Mouse (Mus musculus): ENCODE measurements at regions not wholly inside any gene's neighbourhood (a gene's known extent, or its start where the extent isn't known, plus 50 kb on each side); places are given as distances from the start of the nearest gene placed in this dataset.

- DNase-seq = no peak
These were observed 180.0 kb upstream of the Gli3 start for GRCm38 (mm10) chr13:15283065-15283464.

DNA sequence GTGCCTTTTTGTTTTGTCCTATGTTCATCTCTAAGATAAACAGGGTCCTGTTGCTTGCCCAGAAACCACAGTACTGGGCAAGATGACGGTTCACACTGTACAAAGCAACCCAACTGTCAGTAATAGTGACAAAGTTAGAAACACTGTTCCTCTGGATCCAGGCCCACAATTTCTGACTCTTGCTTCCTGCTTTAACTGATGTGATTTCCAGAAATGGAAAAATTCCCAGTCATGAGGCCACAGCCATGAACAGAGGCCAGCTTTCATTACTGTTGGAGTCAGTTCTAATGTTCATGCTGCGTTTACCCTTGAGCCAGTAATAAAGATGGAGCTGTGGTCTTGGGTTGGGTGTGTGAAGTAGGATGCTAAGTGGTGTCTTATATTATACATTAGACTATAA lies 164.6 kb upstream of the Gli3 start:
- DNase-seq = no peak

- no peak for DNase-seq
These were observed 137.6 kb upstream of the Gli3 start for GRCm38 (mm10) chr13:15325413-15325812.

GRCm38 (mm10) chr13:15326146-15326545 lies 136.9 kb upstream of the Gli3 start:
- no peak for DNase-seq

DNA sequence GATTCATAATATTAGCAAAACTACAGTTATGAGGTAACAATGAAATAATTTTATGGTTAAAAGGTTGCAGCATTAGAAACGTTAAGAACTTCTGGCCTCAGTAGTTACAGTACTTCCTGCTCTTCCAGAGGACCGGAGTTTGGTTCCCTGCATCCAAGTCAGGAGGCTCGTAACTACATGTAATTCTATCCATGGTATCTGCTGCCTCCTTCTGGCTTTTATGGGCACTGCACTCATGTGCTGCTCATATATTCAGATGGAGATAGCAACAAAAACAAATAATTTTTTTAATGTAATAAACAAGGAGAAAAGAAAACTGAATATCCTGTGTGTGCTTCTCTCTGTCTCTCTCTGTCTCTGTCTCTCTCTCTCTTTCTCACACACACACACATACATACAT lies 133.5 kb upstream of the Gli3 start:
- no peak for DNase-seq

DNA sequence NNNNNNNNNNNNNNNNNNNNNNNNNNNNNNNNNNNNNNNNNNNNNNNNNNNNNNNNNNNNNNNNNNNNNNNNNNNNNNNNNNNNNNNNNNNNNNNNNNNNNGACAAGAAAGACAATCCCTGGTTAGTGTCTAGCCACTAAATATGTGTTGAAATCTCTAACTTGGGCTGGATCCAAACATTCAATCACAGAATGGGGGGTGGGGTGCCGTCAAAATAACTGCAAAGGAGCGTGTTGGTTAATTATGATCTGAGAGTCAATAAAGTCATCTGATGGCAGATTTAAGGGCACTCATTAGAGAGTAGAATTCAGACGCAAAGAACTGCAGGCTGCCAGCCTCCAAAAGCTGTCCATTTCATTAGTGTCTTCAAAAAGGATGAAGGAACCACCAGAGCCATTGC lies 119.6 kb upstream of the Gli3 start:
- DNase-seq = no peak

GRCm38 (mm10) chr13:15346866-15347265 lies 116.2 kb upstream of the Gli3 start:
- DNase-seq = no peak

- DNase-seq = no peak
These were observed 96.6 kb upstream of the Gli3 start for GRCm38 (mm10) chr13:15366437-15366836.

DNA sequence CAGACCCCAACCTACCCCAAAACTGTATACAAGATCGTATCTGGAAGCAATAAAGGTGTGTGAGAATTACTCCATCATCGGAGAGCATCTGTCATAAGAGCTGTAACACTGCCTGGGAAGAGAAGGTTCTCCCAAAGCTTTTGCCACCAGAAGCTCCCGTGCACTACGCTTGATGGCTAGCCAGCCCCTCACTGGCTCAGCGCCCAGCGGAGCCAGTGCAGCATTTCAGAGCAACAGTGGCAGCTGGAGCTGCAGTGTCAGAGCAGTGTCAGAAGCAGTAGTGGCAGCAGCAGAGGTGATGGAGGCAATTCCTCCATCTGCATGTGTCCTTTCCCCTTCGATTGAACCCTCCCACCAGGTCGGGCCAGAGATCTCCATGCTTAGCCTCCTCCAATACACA lies 83.0 kb upstream of the Gli3 start:
- DNase-seq = no peak

DNA sequence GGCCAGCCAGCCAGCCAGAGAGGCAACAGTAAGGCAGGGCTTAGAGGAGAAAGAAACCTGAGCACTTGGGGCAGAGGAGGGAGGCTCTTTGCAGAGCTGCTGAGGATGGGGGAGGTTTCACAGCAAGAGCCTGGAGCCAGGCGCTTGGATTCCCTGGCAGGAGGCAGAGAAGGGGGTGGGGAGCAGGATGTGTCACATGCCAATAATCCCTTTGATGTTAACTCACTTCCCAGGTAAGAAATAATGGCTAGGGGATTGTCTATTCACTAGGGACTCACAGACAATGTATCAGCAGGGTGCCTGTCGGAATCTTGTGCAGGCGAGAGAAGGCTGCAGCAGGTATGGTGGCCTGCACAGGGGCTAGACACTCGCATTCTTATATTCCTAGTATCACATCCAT lies 67.8 kb upstream of the Gli3 start:
- DNase-seq = peak in 1 of 2 experiments; percentile 7

GRCm38 (mm10) chr13:15395694-15396093 lies 67.3 kb upstream of the Gli3 start:
- DNase-seq = no peak

DNA sequence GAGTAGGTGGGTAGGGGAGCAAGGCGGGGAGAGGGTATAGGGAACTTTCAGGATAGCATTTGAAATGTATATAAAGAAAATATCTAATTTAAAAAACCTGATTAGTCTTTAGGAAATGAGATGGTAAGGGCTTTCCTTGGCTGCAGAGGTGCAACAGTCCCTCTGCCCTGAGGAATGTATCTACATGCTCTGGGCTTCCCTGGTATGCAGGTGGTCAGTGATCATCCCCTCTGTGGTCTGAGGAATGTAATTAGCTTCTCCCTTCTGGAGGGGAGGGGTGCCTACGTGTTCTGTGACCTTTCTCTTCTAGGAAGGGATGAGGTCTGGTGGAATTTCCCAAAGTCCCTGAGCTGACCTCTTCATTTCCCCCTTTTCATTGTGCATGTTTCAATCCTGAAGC lies 64.4 kb upstream of the Gli3 start:
- no peak for DNase-seq
